Mouse (Mus musculus) hindbrain, embryonic 12.5 days (tissue): Measurements from ENCODE around the gene Metrn. TPM values are rescaled to one million over a fixed set of nuclear protein-coding genes. Genes with fewer than 3 reads are reported as not detected.
"Not testable (repeated sequence)": the region's sequence is repeated elsewhere in the genome, so short reads cannot be mapped to it uniquely, and the experiment has no call there.

Experiments used
- ATAC-seq: fragments of 200-750 bp; cut with Nextera tagmentation; 2 replicates; pipeline ENCODE4 v1.8.0; 2017; ENCODE audit warnings: moderate TSS enrichment; ENCODE audit not compliant: low FRiP score
- H3K27ac ChIP-seq: fragments of 300-500 bp; sonication (generic); 2 replicates; pipeline ENCODE4 v1.5.1; 2016; ENCODE audit warnings: mild to moderate bottlenecking
- H3K27me3 ChIP-seq: fragments of 300-500 bp; sonication (generic); 2 replicates; pipeline ENCODE4 v1.6.1; 2016; ENCODE audit warnings: mild to moderate bottlenecking
- H3K36me3 ChIP-seq: fragments of 300-500 bp; sonication (generic); 2 replicates; pipeline ENCODE4 v1.6.1; 2016; ENCODE audit warnings: mild to moderate bottlenecking
- H3K4me1 ChIP-seq: fragments of 300-500 bp; sonication (generic); 2 replicates; pipeline ENCODE4 v1.6.1; 2016
- H3K4me2 ChIP-seq: fragments of 300-500 bp; sonication (generic); replicated peaks from 2 replicates; pipeline ENCODE4 v1.6.1; 2016; ENCODE audit warnings: mild to moderate bottlenecking
- H3K4me3 ChIP-seq: fragments of 300-500 bp; sonication (generic); 2 replicates; pipeline ENCODE4 v1.5.1; 2016; ENCODE audit warnings: mild to moderate bottlenecking
- H3K9ac ChIP-seq: fragments of 300-500 bp; sonication (generic); 2 replicates; pipeline ENCODE4 v1.6.1; 2016; ENCODE audit warnings: mild to moderate bottlenecking, moderate library complexity
- H3K9me3 ChIP-seq: fragments of 300-500 bp; sonication (generic); replicated peaks from 2 replicates; pipeline ENCODE4 v1.6.1; 2016; ENCODE audit warnings: mild to moderate bottlenecking
- WGBS: fragments of 180-500 bp; shearing (Covaris S2); methylation state at CpG from one replicate; pipeline ENCODE4 v1.1.7; 2016; 5-methylcytosine and 5-hydroxymethylcytosine counted together
- polyA plus RNA-seq: library from polyadenylated mRNA; unstranded; fragments of >200 nt; fragmentation: Nextera tagmentation; extraction: Ambion mirVana; gene quantifications from 2 replicates; pipeline ENCODE4 v1.2.1, GENCODE M21; 2016

The Metrn gene
- polyA plus RNA-seq, 1 experiment from 2014 or later, result 71.0 TPM

DNA sequence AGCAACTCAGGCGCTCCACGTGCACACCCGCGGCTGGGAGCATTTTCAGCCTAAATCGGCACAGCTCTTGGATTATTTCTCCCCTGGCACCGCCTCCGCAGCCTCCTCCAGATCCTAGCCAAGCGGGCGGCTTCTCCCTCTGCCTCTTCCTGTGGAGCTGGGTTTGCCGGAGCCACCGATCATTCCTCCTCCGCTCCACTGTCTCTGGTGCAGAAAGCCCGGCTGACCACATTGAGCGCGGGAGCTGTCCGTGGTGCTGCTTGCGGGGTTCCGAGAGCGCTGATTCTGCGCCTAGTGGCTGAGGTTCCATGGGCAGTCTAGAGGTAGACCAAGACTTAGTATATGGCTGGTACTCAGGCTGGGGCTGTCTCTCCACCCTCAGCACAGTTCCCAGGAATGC, 16.5 kb upstream of the Metrn start:
- Histone ChIP-seq H3K27me3 (peaks cover 37% of the 10 kb centered on the region), H3K36me3 (peaks cover 13% of the 10 kb centered on the region), H3K4me1 (peaks cover 35% of the 10 kb centered on the region), H3K9me3 (no peaks in the 10 kb centered on the region), H3K9ac (peak overlapping the region; percentile 50), H3K27ac (peak overlapping the region; percentile 24; the same call in 1 of the 2 replicates), H3K4me3 (peak overlapping the region; percentile 9), H3K4me2 (peak overlapping the region; percentile 36)
- no peak for ATAC-seq
- 3% methylated on average over 20 of the region's 20 CpGs for WGBS

DNA sequence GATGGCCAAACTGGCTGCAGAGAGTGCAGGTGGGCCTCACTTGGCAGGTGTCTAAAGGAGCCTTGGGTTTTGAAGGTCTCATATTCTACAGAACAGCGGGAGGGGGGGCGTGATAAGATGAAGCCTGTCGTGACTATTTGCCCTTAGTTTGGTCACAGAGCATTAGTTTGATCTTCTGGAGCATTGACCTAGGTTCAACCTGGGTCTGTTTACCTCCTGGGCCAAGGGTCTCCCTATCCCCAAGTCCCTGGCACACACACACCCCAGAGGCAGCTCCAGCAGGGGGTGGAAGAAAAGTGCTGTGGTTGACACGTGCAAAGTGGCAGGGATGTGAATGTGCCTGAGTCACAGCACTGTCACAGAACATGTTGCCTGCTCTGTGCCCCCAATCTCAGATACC, 14.0 kb upstream of the Metrn start:
- ATAC-seq, result no peak
- no peaks in the 10 kb centered on the region for H3K9me3 ChIP-seq
- H3K27ac ChIP-seq, result no peak overlapping the region
- H3K27me3 ChIP-seq, result peaks cover 16% of the 10 kb centered on the region
- WGBS, result 75% methylated on average over 4 of the region's 4 CpGs
- no peaks in the 10 kb centered on the region for H3K36me3 ChIP-seq
- H3K4me2 ChIP-seq, result peak overlapping the region; percentile 84
- H3K4me1 ChIP-seq, result peaks cover 43% of the 10 kb centered on the region
- H3K9ac ChIP-seq, result 0 out of 2 replicates have a peak overlapping the region, but pooled peaks have one; percentile 92
- H3K4me3 ChIP-seq, result no peak overlapping the region

DNA sequence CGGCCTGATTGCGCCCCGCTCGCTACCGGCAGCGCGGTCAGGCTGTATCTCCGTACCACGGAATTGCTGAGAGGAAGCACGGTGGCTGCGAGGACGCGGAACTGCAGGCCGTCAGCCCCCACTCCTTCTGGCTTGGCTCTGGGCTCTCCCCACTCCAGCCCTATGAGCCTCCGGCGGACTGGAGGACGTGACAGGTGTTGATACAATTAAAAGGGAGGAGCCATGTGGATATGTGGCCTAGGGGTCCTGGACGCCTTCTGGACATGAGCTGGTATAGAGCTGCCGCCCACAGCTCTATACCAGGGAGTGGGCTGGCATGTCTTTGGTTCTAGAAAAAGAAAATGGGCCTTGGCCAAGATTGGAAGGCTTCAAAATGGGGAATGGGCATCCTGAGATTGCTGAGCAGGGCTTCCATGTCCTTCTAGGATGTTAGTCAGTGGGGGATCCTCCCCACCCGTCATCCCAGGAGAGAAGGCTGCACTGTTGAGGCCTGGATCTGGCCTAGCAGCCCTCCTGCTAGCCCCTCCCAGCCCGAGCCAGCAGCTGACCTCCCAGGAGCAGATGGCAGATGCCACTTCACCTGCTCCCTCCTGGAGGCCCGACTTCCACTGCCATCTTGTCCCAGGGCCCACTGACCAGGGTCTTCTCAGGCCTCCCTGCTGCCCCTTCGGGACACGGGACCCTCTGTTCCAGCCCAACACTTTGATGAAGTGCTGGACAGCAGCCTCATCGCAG, 12.8 kb upstream of the Metrn start:
- peaks cover 43% of the 10 kb centered on the region for H3K4me1 ChIP-seq
- H3K36me3 ChIP-seq, result no peaks in the 10 kb centered on the region
- H3K4me2 ChIP-seq, result peak overlapping the region; percentile 84
- ATAC-seq, result peak; percentile 78
- peak overlapping the region; percentile 98 for H3K27ac ChIP-seq
- 4% methylated on average over 25 of the region's 25 CpGs for WGBS
- peak overlapping the region; percentile 86 for H3K4me3 ChIP-seq
- H3K9me3 ChIP-seq, result no peaks in the 10 kb centered on the region
- H3K27me3 ChIP-seq, result peaks cover 16% of the 10 kb centered on the region
- H3K9ac ChIP-seq, result peak overlapping the region; percentile 92

DNA sequence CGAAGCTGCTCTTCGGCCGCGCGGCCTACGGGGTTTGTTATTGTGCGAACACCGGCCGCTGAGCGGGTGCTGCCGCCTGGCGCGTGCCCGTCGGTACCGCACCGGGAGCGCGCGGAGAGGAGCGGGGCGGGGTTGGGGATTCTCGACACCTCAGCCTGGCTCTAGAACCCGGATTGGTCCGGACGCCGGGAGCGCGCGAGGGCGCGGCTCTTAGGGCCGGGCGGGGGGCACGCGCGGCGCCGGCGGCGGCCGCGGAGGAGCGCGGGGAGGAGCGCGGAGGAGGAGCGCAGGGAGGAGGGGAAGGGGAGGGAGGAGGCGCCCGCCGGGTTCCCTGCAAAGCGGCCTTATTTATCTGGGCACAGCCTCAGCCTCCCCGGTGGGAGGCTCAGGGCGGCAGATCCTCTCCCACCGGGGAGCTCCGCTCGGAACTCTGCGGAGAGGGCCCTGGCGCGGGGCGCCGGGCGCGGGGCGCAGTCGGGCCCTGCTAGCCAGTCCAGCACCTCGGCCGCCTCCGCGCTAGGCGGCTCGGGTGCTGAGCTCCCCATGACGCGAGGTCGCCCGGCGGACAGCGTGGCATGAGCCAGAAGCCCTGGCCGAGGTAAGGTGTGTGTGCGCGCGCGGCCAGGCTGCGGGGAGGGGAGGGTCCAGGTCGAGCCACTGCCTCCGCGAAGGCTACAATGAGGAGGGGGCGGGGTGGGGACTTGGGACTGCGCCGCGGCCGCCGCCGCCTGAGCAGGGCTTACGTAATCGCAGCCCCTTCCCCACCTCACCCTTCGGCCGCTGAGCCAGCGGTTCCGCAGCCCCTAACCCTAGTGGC, 12.1 kb upstream of the Metrn start, which contains the start of gene Fbxl16:
TSS of gene Fbxl16 (plus strand) at position 297 of the 817 bp plus-strand sequence.
- peaks cover 46% of the 10 kb centered on the region for H3K4me1 ChIP-seq
- ATAC-seq, result peak; percentile 85
- peak within 1 kb of the TSS; percentile 98 for H3K27ac ChIP-seq
- under 1% methylated on average over 70 of the region's 100 CpGs for WGBS
- H3K36me3 ChIP-seq, result no peaks in the 10 kb centered on the region
- peak within 1 kb of the TSS; percentile 86 for H3K4me3 ChIP-seq
- peak within 1 kb of the TSS; percentile 84 for H3K4me2 ChIP-seq
- H3K9me3 ChIP-seq, result no peaks in the 10 kb centered on the region
- H3K9ac ChIP-seq, result peak within 1 kb of the TSS; percentile 92
- H3K27me3 ChIP-seq, result peaks cover 16% of the 10 kb centered on the region

DNA sequence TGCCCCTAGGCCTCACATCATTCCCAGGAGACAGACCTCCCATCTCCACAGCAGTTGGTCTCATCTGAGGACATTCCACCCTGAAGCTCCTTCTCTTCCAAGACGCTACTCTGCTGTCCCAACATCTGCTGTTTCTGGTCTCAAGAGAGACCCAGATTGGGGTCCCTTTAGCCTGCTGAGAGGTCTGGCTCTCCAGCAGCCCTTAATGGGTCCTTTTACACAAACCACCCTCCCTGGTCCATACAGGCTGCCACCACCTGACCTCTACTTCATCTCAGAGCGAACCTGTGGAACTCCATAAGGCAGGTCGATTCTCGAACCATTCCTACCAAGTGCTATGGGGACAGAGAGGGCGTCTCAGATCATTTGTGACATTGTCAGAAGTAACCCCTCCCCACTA, 11.1 kb upstream of the Metrn start:
- peak overlapping the region; percentile 84 for H3K4me2 ChIP-seq
- H3K27me3 ChIP-seq, result peaks cover 16% of the 10 kb centered on the region
- peak overlapping the region; percentile 92 for H3K9ac ChIP-seq
- H3K9me3 ChIP-seq, result no peaks in the 10 kb centered on the region
- 38% methylated on average over 5 of the region's 5 CpGs for WGBS
- ATAC-seq, result no peak
- peaks cover 47% of the 10 kb centered on the region for H3K4me1 ChIP-seq
- peak overlapping the region; percentile 86 for H3K4me3 ChIP-seq
- peak overlapping the region; percentile 98 for H3K27ac ChIP-seq
- H3K36me3 ChIP-seq, result no peaks in the 10 kb centered on the region

DNA sequence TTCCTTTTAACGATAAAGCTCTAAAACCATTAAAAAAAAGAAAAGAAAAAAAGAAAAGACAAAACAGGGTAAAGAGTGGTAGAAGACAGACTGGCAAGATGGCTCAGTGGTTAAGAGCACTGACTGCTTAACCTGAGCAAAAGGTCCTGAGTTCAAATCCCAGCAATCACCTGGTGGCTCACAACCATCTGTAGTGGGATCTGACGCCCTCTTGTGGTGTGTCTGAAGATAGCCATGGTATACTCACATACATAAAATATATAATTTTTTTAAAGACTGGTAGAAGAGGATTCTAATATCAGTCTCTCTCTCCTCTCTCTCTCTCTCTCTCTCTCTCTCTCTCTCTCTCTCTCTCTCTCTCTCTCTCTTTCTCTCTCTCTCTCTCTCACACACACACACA, 10.5 kb upstream of the Metrn start:
- not testable (repeated sequence) for H3K4me2 ChIP-seq, H3K4me3 ChIP-seq, H3K27ac ChIP-seq, H3K9me3 ChIP-seq, H3K36me3 ChIP-seq, ATAC-seq, H3K9ac ChIP-seq
- 53% methylated on average over 2 of the region's 2 CpGs for WGBS
- Histone ChIP-seq H3K27me3 (peaks cover 13% of the 10 kb centered on the region), H3K4me1 (peaks cover 49% of the 10 kb centered on the region)

- Histone ChIP-seq H3K9me3 (no peaks in the 10 kb centered on the region), H3K4me3 (no peak overlapping the region), H3K4me1 (peaks cover 53% of the 10 kb centered on the region), H3K9ac (no peak overlapping the region), H3K4me2 (no peak overlapping the region), H3K36me3 (no peaks in the 10 kb centered on the region), H3K27me3 (peaks cover 5% of the 10 kb centered on the region), H3K27ac (no peak overlapping the region)
- no peak for ATAC-seq
- WGBS, result 82% methylated on average over 4 of the region's 4 CpGs
Observed at GRCm38 (mm10) chr17:25806507-25806906, 9.6 kb upstream of the Metrn start.

DNA sequence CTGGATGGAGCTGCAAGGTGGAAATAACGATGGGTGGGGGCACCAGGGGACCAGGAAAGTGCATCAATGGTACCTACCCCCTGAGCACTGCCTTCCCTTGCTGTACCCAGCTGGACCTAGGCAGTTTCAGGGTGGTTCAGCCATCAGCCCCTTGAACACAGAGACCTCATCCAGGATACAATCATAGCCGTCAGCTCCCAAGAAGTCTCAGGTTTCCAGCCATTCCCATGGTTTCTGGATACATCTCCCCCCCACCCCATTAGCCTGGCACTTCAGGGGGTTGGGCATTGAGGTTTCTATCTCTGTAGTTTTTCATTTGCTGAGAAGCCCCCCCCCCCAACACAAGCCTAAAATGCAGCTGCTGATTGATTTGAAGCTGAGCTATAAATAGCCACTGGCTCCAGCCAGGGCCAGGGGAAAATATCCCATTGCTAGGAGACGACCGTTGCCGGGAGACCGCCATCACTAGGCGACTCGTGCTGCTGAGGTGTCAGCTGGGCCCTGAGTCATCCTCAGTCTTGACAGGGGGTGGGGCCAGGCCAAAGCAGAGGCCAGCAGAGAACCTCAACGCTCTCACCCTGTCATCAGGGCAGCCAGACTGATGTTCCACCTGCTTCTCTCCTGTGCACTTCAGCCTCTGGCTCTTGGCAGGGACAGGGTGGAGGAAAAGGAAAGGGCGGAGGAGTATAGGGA, 6.0 kb upstream of the Metrn start:
- no peaks in the 10 kb centered on the region for H3K36me3 ChIP-seq
- H3K4me2 ChIP-seq, result peak overlapping the region; percentile 39
- no peaks in the 10 kb centered on the region for H3K9me3 ChIP-seq
- peak overlapping the region; percentile 28 for H3K9ac ChIP-seq
- H3K4me3 ChIP-seq, result no peak overlapping the region; the same call in 1 of the 2 replicates
- H3K4me1 ChIP-seq, result peaks cover 29% of the 10 kb centered on the region
- no peaks in the 10 kb centered on the region; the same call in 1 of the 2 replicates for H3K27me3 ChIP-seq
- WGBS, result 4% methylated on average over 10 of the region's 10 CpGs
- peak overlapping the region; percentile 94 for H3K27ac ChIP-seq
- ATAC-seq, result peak; percentile 93

DNA sequence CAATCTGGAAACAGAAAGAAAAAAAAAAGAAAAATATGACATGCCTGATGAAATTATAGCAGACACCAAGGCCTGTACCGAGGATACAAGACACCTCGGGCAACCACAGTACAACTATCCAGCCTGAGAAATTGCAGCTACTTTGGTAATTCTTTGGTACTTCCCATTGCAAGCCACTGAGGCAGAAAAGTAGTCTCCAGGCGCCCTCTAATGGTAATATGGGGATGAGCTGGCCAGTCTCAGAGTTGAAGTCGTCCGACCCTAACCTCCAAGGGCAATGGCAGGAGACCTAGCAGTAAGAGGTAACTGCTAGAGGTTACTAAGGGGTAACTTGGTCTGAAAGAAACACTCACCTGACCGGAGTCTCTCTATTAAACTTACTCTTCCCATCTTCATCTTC, 4.1 kb upstream of the Metrn start:
- Histone ChIP-seq H3K4me3 (no peak overlapping the region), H3K4me1 (peaks cover 40% of the 10 kb centered on the region), H3K9ac (no peak overlapping the region), H3K4me2 (no peak overlapping the region), H3K36me3 (no peaks in the 10 kb centered on the region), H3K27me3 (no peaks in the 10 kb centered on the region; the same call in 1 of the 2 replicates), H3K9me3 (no peaks in the 10 kb centered on the region), H3K27ac (no peak overlapping the region)
- 7% methylated on average over 6 of the region's 6 CpGs for WGBS
- ATAC-seq, result no peak

DNA sequence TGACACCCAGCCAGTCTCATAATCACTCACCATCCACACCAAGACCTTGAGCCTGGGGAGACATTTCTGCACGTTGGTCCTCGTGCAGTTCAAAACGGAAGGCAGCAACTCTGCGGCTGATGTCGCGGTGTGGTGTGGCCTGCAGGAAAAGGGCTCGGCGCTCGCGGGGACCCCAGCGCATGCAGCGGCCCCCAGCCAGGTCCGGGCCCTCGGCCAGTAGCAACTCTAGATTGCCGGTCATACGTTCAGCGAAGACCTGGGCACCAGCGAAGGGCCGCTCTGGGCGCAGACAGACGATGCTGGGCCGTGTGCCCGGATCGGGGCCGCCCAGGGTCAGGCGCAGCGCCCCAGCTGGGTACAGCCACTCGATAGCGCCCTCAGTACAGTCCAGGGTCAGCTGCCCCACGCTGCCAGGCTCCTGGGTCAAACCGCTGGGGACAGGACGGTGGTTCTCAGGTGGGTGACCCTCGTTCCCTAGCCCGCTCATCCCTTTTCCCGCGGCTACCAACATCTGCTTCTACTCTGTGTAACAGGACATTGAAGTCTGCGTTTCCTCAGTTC, 645 bp downstream of the Metrn start:
- no peaks in the 10 kb centered on the region for H3K36me3 ChIP-seq
- peak overlapping the region; percentile 93 for H3K27ac ChIP-seq
- no peak for ATAC-seq
- no peaks in the 10 kb centered on the region for H3K27me3 ChIP-seq
- H3K4me3 ChIP-seq, result peak overlapping the region; percentile 76
- H3K9ac ChIP-seq, result peak overlapping the region; percentile 73
- peak overlapping the region; percentile 92 for H3K4me2 ChIP-seq
- 1% methylated on average over 37 of the region's 37 CpGs for WGBS
- peaks cover 53% of the 10 kb centered on the region for H3K4me1 ChIP-seq
- H3K9me3 ChIP-seq, result no peaks in the 10 kb centered on the region

- WGBS, result 4% methylated on average over 6 of the region's 6 CpGs
- Histone ChIP-seq H3K27me3 (no peaks in the 10 kb centered on the region), H3K27ac (peak within 1 kb of the TSS; percentile 93), H3K9me3 (no peaks in the 10 kb centered on the region), H3K9ac (peak within 1 kb of the TSS; percentile 73), H3K4me1 (peaks cover 58% of the 10 kb centered on the region), H3K4me3 (peak within 1 kb of the TSS; percentile 76), H3K4me2 (peak within 1 kb of the TSS; percentile 92), H3K36me3 (no peaks in the 10 kb centered on the region)
- no peak for ATAC-seq
Observed at GRCm38 (mm10) chr17:25795609-25796092, 1.3 kb downstream of the Metrn start, which contains the start of gene AC134908.4. Gene AC134908.4 (minus strand): TSS chr17:25795659.
